Mouse (Mus musculus) 416B (cell line): ENCODE measurements at regions not wholly inside any gene's neighbourhood (a gene's known extent, or its start where the extent isn't known, plus 50 kb on each side); places are given as distances from the start of the nearest gene placed in this dataset.

Experiments used
- DNase-seq: peaks from one replicate; pipeline ENCODE4 v3.0.0; 2011; ENCODE audit warnings: low read depth

DNA sequence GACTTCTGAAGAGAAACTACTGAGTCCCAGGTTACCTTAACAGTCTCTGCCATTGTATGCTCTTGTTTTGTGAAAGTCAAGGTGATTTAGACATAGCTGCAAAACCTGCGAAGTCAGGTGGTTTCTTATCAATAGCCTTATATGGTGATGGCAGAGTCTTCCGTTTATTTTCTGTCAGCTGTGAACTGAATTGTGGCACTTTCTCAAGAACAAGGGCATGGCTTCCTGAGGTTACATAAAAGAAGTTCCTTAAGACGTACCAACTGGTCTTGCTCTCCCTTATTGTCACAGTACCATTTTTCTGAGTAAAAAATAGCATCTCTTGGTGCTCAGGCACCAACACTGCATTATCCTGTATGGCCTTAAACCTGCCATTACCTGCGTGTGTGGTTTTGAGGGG lies 959.6 kb downstream of the Gsdmc2 start:
- DNase-seq: peak; percentile 29

GRCm38 (mm10) chr15:62871082-62871766 lies 973.8 kb downstream of the Gsdmc2 start:
- DNase-seq: peak; percentile 74

GRCm38 (mm10) chr15:62862574-62862973 lies 982.4 kb downstream of the Gsdmc2 start:
- DNase-seq: no peak

DNA sequence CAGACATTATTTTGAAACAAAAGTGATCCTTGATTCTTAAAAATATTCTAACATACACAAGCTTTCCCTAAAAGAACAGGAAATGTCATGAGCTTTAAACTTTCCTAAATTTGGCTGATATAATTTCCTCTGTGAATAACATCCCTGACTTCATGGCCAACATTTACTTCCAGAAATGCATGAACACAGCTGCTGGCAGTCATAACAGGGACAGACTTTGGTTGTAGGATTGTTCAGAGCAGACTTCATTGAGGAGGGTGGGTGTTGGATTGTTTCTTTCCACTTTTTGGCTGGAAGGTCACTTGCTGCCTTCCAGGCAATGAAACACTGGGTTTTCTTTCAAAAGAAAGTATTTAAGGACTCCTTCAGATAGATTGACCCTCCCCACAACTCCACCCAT lies 983.6 kb downstream of the Gsdmc2 start:
- no peak for DNase-seq

DNA sequence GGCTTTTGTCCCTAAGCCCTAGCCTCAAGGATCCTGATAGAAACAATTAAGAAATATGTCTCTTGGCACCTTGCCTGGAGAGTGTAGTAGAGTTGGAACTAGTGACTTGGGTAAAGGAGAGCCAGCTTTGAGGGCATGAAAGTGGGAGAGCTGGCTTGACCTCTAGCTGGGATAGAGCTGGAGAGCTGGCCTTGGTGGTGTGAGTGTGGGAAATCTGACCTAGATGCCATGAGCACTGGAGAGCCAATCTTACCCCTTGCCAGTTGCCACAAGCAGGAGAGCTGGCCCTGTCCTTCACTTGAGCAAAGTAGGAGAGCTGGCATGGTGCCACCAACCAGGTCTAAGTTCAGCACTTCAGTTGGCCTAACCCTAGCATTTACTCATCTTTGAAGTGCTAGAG lies 995.7 kb downstream of the Gsdmc2 start:
- DNase-seq: peak; percentile 10

GRCm38 (mm10) chr15:62845884-62846283 lies 999.1 kb downstream of the Gsdmc2 start:
- DNase-seq: no peak

GRCm38 (mm10) chr15:62825586-62825985 lies 1019.4 kb downstream of the Gsdmc2 start:
- DNase-seq: no peak

GRCm38 (mm10) chr15:62823861-62824518 lies 1021.0 kb downstream of the Gsdmc2 start:
- peak; percentile 73 for DNase-seq

GRCm38 (mm10) chr15:62822305-62822704 lies 1022.7 kb downstream of the Gsdmc2 start:
- peak; percentile 81 for DNase-seq

DNA sequence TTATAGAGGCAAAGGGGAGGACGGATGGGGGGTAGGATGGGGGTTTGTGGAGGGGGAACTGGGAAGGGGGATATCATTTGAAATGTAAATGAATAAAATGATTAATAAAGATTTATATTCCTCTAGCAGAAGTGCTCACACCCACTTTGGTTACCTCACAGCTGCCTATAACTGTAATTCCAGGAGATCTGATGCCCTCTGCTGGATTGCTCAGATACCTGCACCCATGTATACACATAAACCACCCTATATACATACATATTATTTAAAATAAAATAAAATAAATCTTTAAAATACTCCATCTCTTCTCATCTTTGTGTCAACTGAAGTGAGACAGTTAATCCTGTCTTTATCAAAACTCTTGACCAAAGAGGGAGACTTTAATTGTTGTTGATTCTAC lies 1031.9 kb downstream of the Gsdmc2 start:
- peak; percentile 30 for DNase-seq

GRCm38 (mm10) chr15:62812026-62812425 lies 1033.0 kb downstream of the Gsdmc2 start:
- no peak for DNase-seq

DNA sequence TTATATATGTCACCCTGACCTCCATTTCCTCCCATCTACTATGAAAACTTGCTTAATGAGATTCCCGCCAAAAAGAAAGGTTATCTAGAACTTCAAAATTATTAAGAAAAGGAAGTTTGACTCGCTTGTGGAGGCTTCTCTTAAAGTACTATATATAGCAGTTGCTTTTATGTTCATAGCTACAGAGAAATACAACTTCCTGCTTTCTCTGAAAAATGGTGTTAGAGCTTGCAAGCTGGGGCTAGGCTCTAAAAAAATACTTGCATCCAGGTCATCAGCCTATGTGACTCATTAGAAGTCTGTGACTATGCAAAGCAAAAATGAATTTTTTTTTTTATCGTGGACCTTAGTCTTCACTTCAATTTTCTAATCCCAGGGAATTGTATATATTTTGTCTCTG lies 1035.7 kb downstream of the Gsdmc2 start:
- peak; percentile 50 for DNase-seq

- no peak for DNase-seq
Measured at GRCm38 (mm10) chr15:62808087-62808808, 1036.7 kb downstream of the Gsdmc2 start.

- no peak for DNase-seq
Measured at GRCm38 (mm10) chr15:62807364-62807763, 1037.6 kb downstream of the Gsdmc2 start.

DNA sequence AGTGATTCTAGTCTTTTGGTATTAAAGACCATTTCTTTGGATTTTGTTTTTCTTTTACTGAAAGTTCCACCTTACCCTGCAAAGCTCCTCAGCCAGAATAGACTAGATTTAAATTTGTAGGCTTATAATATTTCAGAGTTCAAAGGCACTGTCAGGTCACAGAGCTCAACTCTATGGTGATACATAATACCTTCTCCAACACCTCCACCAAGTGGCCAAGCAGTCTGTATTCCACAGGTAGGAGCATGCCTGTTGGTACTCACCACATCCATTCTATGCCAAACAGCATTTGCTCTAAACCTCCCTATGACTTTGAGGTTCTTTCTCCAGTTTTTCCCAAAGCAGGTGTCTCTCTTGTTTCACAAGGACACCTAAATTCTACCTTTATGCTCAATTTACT lies 1042.2 kb downstream of the Gsdmc2 start:
- peak; percentile 49 for DNase-seq

DNA sequence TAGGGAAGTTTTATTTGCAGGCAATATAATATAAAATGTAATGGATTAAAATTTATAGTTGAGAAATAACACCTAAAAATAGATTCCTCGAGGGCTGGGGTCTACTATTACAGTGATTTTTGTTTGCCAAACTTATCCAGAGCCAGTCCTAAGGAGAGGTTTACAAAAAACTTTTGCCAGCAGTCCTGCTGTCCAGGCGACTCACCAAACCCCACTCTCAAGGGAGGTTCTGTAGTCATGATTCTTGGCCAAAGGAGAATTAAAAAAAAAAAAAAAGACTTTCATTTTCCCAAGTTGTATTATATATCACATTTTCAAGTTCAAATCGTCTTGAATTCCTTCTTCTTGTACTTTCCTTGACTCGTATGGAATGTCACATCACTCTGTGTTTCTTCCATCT lies 1046.2 kb downstream of the Gsdmc2 start:
- no peak for DNase-seq

- no peak for DNase-seq
Measured at GRCm38 (mm10) chr15:62793569-62793968, 1051.4 kb downstream of the Gsdmc2 start.

DNA sequence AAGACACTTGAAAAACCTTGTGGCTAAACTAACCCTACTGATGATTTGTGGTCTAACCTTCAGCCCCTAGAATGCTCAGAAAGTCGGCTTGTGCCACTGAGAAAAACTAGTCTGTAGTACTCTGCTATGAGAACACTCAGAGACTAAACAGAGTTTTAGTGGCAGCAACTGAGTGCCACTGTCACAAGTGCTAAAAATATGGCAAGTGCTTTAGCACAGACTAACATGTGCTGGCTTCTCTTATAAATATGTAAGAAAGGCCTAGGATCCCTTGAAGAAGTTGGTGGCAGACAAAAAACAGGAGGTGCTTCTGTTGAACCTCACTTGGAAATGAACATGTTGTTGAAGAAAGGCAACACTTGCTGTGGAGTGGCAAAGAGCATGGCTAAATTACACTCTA lies 1052.9 kb downstream of the Gsdmc2 start:
- no peak for DNase-seq

DNA sequence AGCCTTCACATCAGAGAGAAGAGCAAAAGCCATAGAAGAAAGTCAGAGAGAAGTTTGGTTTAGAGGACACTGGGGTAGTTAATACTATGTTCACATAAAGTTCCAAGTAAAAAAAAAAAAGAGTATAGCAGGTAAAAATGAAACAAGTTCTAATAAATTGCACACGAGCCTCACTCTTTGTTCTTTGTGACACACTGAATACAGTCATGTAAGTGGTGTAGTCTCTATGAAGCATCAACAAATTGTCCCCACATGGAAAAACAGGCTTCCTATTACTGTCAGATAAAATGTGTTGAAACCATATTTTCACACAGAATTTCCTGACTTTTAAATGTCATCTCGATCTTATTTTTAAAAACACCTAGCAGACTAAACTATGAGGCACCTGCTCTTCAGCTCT lies 1057.2 kb downstream of the Gsdmc2 start:
- no peak for DNase-seq

DNA sequence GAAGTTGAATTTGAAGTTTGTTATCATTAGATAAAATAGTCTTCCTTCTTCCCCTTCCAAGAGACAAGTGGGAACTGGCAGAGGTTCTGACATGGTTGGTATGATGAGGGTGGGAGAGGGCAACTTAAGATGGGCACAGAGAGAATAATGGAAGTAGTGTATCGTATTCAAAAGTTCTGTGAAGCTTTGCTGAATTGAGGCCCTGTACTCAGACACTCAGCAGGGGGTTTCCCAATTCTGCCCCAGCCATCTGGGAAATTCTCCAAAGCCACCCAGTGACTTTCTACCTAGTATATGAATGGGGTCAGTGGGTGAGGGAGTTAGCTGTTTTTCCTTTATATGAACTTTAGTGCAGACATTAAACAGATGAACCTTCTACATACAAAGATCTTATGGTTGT lies 1058.7 kb downstream of the Gsdmc2 start:
- no peak for DNase-seq

- DNase-seq: no peak
Measured at GRCm38 (mm10) chr15:62784456-62785139, 1060.4 kb downstream of the Gsdmc2 start.

DNA sequence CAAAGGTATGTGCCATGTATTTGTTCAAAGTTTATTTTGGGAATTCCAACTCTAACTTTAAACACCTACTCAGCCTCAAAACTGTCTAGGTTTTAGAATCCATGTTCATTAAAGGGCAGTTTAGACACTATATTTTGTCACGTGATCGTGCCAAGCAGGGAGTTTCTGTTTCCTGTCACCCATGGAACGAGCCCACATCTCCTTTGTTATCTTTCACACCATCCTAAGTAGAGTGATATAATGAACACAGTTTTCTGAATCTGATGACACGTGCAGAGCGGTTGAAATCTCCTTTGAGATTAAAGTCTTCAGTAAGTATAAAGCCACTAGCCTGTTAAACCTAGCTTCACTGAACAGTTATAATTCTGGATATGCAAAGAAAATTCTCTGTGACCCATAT lies 1066.1 kb downstream of the Gsdmc2 start:
- no peak for DNase-seq

DNA sequence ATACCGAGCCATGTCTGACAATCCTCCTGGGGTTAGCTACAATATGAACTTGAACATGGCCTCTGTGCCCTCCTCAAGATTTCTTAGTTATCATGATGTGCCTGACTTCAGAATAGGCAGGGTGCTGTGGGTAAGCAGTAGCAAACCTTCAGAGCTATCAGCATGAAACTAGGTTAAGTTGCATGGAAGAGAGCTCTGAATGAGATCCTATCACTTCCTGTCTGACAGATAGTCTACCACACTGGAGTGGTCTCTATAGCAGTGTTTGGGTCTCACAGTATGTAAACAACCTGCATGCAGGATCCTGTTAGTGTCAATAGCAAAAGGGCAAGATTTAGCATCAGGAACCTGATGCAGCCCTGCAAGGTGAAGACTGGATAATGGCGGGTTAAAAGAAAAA lies 1092.3 kb downstream of the Gsdmc2 start:
- DNase-seq: no peak
